Mouse (Mus musculus): ENCODE data around the gene Polg2. TPM values are rescaled to one million over a fixed set of nuclear protein-coding genes. Genes with fewer than 3 reads are reported as not detected.

Gene Polg2
- total and polyA plus RNA-seq, 3 experiments: 12.1 to 12.5 (median 12.3) TPM

DNA sequence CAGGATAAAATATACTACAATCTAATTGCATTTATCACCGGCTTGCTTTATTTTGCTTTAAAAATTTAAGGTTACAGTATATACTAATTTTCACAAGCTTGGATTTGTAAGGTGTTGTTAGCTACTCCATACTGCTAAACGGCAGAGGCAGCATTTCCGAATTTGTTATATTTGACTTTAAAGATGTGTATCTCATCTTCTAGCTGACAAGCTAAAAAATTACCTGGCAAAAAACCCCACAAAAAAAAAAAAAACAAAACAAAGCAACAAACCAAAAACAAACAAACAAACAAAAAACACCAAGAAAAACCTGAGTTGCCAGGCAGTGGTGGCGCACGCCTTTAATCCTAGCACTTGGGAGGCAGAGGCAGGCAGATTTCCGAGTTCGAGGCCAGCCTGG lies 1.2 kb downstream of the Polg2 start:
- no peaks in the 10 kb centered on the region for H3K27me3 ChIP-seq (replicated peaks)
- H3K4me1 ChIP-seq (ENCODE audit: control insufficient read depth in 1 of 2, insufficient read depth in 2 of 2): peaks cover 4 to 38% of the 10 kb centered on the region in 2 experiments; a peak in 2 of 4 replicates
- dilution Hi-C loops (cut with MboI; ENCODE audit: extremely low pct_ligation_motif_present, extremely low pct_unique_long_range_greater_than_20kb, low sequenced_read_pairs): no loop called here
- peak overlapping the region in 2 of 3 experiments; percentile 44 to 74 for H3K4me3 ChIP-seq (replicated peaks in 1 of 3; ENCODE audit: low read depth in 2 of 3, low read length in 2 of 3, poor library complexity in 1 of 3)
- no peak overlapping the region for H3K27ac ChIP-seq (ENCODE audit: insufficient read depth, low read depth)
- no peak for TF ChIP-seq HCFC1 (IDR thresholded peaks at IDR 0.05; ENCODE audit: low read depth, low read length)
- TF ChIP-seq MAZ (IDR thresholded peaks at IDR 0.05; ENCODE audit: low read depth, low read length): no peak
- no peak for TF ChIP-seq MYC (IDR thresholded peaks at IDR 0.05; ENCODE audit: low read depth, low read length)
- no peak for TF ChIP-seq USF1 (IDR thresholded peaks at IDR 0.05; ENCODE audit: low read depth, low read length)
- no peak for TF ChIP-seq ZKSCAN1 (IDR thresholded peaks at IDR 0.05; ENCODE audit: borderline replicate concordance, low read depth, low read length)
- H3K4me2 ChIP-seq (ENCODE audit: insufficient read depth, low read depth, poor library complexity, severe bottlenecking): peak overlapping the region; percentile 100; the same call in 1 of the 2 replicates
- peaks cover 53 to 67% of the 10 kb centered on the region in 2 experiments for H3K36me3 ChIP-seq (replicated peaks in 1 of 2; ENCODE audit: control insufficient read depth in 1 of 2, insufficient read depth in 1 of 2, low read length in 1 of 2)
- in situ Hi-C loops (cut with MboI; ENCODE audit: low pct_ligation_motif_present, low pct_unique_long_range_greater_than_20kb, low sequenced_read_pairs): no loop called here
- peak overlapping the region; percentile 89 for H3K9ac ChIP-seq (ENCODE audit: insufficient read depth, low read depth)
- H3K9me3 ChIP-seq (replicated peaks; ENCODE audit: low read length): no peaks in the 10 kb centered on the region
- DNase-seq (ENCODE audit: extremely low read depth): no peak
- H3K79me2 ChIP-seq (replicated peaks; ENCODE audit: control insufficient read depth, extremely low read depth, insufficient read depth, poor library complexity, severe bottlenecking): peaks cover 36% of the 10 kb centered on the region

DNA sequence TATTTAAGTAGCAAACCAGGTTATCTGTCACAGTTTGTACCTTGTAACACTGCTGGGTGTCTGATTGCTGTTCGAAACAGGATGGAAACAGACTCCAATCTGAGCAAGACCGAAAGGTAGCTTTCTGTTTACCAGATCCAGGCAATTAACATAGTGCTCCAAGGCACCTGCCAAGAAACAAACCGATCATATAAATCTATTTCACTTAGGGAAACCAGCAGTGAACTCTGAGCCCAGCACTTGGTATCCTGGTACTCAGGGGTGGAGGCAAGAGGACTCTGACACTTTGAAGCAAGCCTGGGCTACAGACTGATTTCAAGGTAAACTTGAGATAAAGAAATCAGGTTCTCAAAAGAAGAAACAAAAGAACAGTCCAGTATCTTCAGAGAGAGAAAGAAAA lies 1.9 kb downstream of the Polg2 start:
- dilution Hi-C loops (cut with MboI; ENCODE audit: extremely low pct_ligation_motif_present, extremely low pct_unique_long_range_greater_than_20kb, low sequenced_read_pairs): no loop called here

DNA sequence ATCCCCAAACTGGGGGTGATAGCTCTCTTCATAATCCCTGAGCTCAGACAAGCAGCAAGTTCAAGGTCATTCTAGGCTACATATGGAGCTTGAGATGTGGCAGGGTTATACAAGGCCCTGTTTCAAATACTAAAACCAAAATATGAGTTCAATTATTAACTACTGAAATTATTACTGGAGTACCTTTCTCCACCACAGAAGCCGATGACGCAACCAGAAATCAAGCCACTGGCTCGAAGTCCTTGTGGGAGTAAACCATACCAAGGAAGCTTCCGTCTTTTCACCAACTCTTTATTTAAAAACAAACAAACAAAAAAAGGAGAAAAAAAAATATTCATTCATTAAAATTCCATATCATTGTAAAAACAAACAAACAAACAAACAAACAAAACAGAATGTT lies 2.4 kb downstream of the Polg2 start:
- Histone ChIP-seq H3K9me3 (replicated peaks; ENCODE audit: low read length) (no peaks in the 10 kb centered on the region), H3K4me3 (replicated peaks in 1 of 3; ENCODE audit: low read depth in 2 of 3, low read length in 2 of 3, poor library complexity in 1 of 3) (no peak overlapping the region), H3K27me3 (replicated peaks) (no peaks in the 10 kb centered on the region), H3K79me2 (replicated peaks; ENCODE audit: control insufficient read depth, extremely low read depth, insufficient read depth, poor library complexity, severe bottlenecking) (peaks cover 24% of the 10 kb centered on the region), H3K36me3 (replicated peaks in 1 of 2; ENCODE audit: control insufficient read depth in 1 of 2, insufficient read depth in 1 of 2, low read length in 1 of 2) (peaks cover 51 to 67% of the 10 kb centered on the region in 2 experiments), H3K4me1 (ENCODE audit: control insufficient read depth in 1 of 2, insufficient read depth in 2 of 2) (peaks cover 4 to 30% of the 10 kb centered on the region in 2 experiments; a peak in 2 of 4 replicates), H3K27ac (ENCODE audit: insufficient read depth, low read depth) (no peak overlapping the region), H3K4me2 (ENCODE audit: insufficient read depth, low read depth, poor library complexity, severe bottlenecking) (0 out of 2 replicates have a peak overlapping the region, but pooled peaks have one; percentile 11), H3K9ac (ENCODE audit: insufficient read depth, low read depth) (no peak overlapping the region)
- DNase-seq (ENCODE audit: extremely low read depth): no peak
- in situ Hi-C loops (cut with MboI; ENCODE audit: low pct_ligation_motif_present, low pct_unique_long_range_greater_than_20kb, low sequenced_read_pairs) (no loop called here), dilution Hi-C loops (cut with MboI; ENCODE audit: extremely low pct_ligation_motif_present, extremely low pct_unique_long_range_greater_than_20kb, low sequenced_read_pairs) (no loop called here)
- no peak for TF ChIP-seq USF2 (conservative IDR thresholded peaks at IDR 0.05; ENCODE audit: low read depth, low read length)
- TF ChIP-seq PAX5 (IDR thresholded peaks at IDR 0.05; ENCODE audit: low read length): no peak
- no peak for TF ChIP-seq CTCF (conservative IDR thresholded peaks at IDR 0.05 in 1 of 2, IDR thresholded peaks at IDR 0.05 in 1 of 2; ENCODE audit: low read depth in 2 of 2, low read length in 2 of 2)
- TF ChIP-seq ZKSCAN1 (IDR thresholded peaks at IDR 0.05; ENCODE audit: borderline replicate concordance, low read depth, low read length): no peak
- no peak for TF ChIP-seq CHD1 (IDR thresholded peaks at IDR 0.05; ENCODE audit: low read depth, low read length)
- TF ChIP-seq NRF1 (IDR thresholded peaks at IDR 0.05; ENCODE audit: low read depth, low read length): no peak
- no peak for TF ChIP-seq ELF1 (IDR thresholded peaks at IDR 0.05; ENCODE audit: low read depth, low read length)
- no peak for TF ChIP-seq NELFE (IDR thresholded peaks at IDR 0.05; ENCODE audit: low read depth, low read length)
- TF ChIP-seq JUN (IDR thresholded peaks at IDR 0.05; ENCODE audit: insufficient read depth, low read depth, low read length): no peak
- TF ChIP-seq KAT2A (IDR thresholded peaks at IDR 0.05; ENCODE audit: insufficient replicate concordance, low read length): no peak
- TF ChIP-seq MEF2A (IDR thresholded peaks at IDR 0.05; ENCODE audit: borderline replicate concordance, low read depth, low read length): no peak
- no peak for TF ChIP-seq RCOR1 (conservative IDR thresholded peaks at IDR 0.05; ENCODE audit: low read depth, low read length)

More for the DNA sequence above, 1.9 kb downstream of the Polg2 start:
- Histone ChIP-seq H3K4me3 (replicated peaks in 1 of 3; ENCODE audit: low read depth in 2 of 3, low read length in 2 of 3, poor library complexity in 1 of 3) (peak overlapping the region; percentile 42 to 74 (median 44)), H3K79me2 (replicated peaks; ENCODE audit: control insufficient read depth, extremely low read depth, insufficient read depth, poor library complexity, severe bottlenecking) (peaks cover 28% of the 10 kb centered on the region), H3K9me3 (replicated peaks; ENCODE audit: low read length) (no peaks in the 10 kb centered on the region), H3K4me1 (ENCODE audit: control insufficient read depth in 1 of 2, insufficient read depth in 2 of 2) (peaks cover 4 to 30% of the 10 kb centered on the region in 2 experiments; a peak in 2 of 4 replicates), H3K9ac (ENCODE audit: insufficient read depth, low read depth) (peak overlapping the region; percentile 89), H3K27me3 (replicated peaks) (no peaks in the 10 kb centered on the region), H3K4me2 (ENCODE audit: insufficient read depth, low read depth, poor library complexity, severe bottlenecking) (peak overlapping the region; percentile 100), H3K36me3 (replicated peaks in 1 of 2; ENCODE audit: control insufficient read depth in 1 of 2, insufficient read depth in 1 of 2, low read length in 1 of 2) (peaks cover 51 to 67% of the 10 kb centered on the region in 2 experiments), H3K27ac (ENCODE audit: insufficient read depth, low read depth) (no peak overlapping the region)
- TF ChIP-seq MXI1 (IDR thresholded peaks at IDR 0.05; ENCODE audit: low read depth, low read length) (0 out of 2 replicates have a peak, but pooled peaks have one; percentile 24), TCF12 (IDR thresholded peaks at IDR 0.05; ENCODE audit: low read depth, low read length) (no peak)
- in situ Hi-C loops (cut with MboI; ENCODE audit: low pct_ligation_motif_present, low pct_unique_long_range_greater_than_20kb, low sequenced_read_pairs): no loop called here
- no peak for DNase-seq (ENCODE audit: extremely low read depth)
